Mouse (Mus musculus): ENCODE results near the gene Sdha. TPM values are rescaled to one million over a fixed set of nuclear protein-coding genes. Genes with fewer than 3 reads are reported as not detected.

The Sdha gene
- total RNA-seq, 2 experiments from 2014 or later: 1,489 to 1,582 TPM

DNA sequence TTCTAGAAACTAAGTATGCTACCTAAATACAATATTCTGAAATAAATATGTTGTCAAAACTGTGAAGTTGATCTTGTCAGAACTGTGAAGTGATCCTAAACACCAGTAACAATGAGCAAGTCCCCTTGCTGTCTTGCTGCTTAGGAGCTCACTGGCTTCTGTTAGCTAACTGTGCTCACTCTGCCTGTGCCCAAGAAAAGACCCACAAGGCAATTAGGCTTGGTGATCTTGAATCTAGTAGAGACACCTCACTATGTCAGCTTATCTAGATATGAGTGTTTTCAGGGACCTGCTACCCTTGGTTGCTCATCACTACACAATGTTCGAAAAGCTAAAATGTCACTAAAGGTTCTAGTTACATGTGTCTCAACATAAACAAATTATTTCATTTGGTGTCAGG, 44.3 kb downstream of the Sdha start:
- no peak for DNase-seq (ENCODE audit: low spot score)
- intact Hi-C loops (cut with DNase I): no loop called here

GRCm38 (mm10) chr13:74305380-74305779, 44.7 kb downstream of the Sdha start:
- intact Hi-C loops (cut with DNase I): no loop called here
- no peak for DNase-seq (ENCODE audit: low spot score)

GRCm38 (mm10) chr13:74302050-74303037, 47.7 kb downstream of the Sdha start:
- intact Hi-C loops (cut with DNase I): loop anchor here (2.0 to 5.0 kb wide), 3 partner anchors 95 to 470 kb away; partner anchors contain the start of gene Exoc3
- no peak for DNase-seq (ENCODE audit: low spot score)

GRCm38 (mm10) chr13:74301607-74301984, 48.5 kb downstream of the Sdha start:
- intact Hi-C loops (cut with DNase I): loop anchor here (1.0 to 5.0 kb wide), 4 partner anchors 94 to 469 kb away; partner anchors contain the start of gene Exoc3
- no peak for DNase-seq (ENCODE audit: low spot score)

DNA sequence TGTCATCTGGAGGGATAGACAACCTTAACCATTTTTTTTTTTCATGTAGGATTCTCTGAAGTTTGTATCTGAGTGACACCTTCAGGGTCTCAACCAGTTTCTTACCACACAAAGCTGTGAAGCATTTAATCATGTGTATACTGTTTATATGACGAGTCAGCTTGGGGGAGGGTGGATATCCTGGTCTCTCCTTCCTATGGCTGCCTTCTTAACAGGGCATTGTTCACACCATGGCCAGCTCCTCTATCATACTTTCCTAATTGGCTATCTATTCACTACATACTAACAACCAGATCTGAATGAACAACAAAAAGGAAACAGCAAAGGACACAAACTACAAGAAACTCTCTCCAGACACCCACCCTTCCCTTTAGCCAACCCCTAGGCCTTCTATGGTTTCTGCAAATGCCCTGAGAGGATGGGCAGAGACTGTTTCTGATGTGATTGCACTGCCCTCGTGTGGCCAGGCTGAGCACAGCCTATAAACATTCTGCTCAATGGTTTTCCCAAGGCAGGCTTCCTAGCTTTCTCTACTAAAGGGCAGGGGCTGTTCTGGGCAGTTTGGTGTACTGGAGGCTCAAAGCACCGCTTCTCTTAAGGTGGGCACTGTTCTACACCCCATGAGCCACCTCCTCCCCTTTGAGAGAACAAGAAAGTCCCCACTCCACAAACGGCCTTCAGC, 49.0 kb downstream of the Sdha start:
- intact Hi-C loops (cut with DNase I): loop anchor here (1.0 to 5.0 kb wide), 4 partner anchors 94 to 469 kb away; partner anchors contain the start of gene Exoc3
- peak; percentile 15 for DNase-seq (ENCODE audit: low spot score)

- intact Hi-C loops (cut with DNase I): loop anchor here (10.0 kb wide), 1 partner anchor 572 kb away; no protein-coding TSS in a partner anchor
- no peak for DNase-seq (ENCODE audit: low spot score)
Measured at GRCm38 (mm10) chr13:74296376-74296775, 53.7 kb downstream of the Sdha start.

DNA sequence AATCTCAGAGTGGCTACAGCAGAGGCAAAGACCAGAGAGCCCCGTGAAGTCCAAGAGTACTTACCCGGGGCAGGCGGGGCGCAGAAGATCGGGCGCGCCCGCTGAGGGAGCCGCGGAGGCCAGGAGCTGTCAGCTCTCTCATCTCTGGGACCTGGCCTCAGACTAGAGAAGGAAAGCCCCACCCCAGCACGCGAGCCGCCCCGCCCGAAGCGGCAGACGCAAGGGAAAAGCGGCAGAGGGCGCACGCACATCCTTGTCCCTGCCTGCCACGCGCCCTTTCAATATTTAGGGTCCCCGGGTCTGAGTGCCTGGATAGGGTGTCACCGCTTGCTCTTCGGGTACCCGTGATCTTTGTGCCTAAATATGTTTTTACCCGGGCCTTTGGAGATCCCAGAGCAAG, 57.9 kb downstream of the Sdha start, which contains the start of gene Ahrr:
Gene Ahrr (minus strand): TSS at position 165 of the 400 bp plus-strand sequence.
- intact Hi-C loops (cut with DNase I): loop anchor here (10.0 kb wide), 1 partner anchor 567 kb away; no protein-coding TSS in a partner anchor
- peak; percentile 7 for DNase-seq (ENCODE audit: low spot score)

DNA sequence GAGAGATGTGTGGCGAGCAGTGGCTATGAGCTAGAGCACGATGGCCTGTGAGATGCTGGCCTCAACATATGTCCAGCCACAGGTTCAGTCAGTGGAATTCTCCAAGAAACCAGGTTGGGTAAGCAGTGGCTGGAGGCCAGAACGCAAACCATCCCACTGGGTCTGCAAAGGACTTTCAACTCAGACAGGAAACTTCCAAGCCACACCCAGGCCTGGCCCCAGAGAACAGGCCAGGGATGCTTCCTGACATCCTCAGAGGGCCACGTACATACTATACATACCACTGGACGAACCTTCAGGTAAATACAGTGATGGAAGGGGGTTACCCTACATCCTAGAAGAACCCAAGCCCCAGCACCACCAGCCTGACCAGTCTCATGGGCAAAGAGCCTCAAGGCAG, 60.4 kb downstream of the Sdha start:
- no peak for DNase-seq (ENCODE audit: low spot score)

DNA sequence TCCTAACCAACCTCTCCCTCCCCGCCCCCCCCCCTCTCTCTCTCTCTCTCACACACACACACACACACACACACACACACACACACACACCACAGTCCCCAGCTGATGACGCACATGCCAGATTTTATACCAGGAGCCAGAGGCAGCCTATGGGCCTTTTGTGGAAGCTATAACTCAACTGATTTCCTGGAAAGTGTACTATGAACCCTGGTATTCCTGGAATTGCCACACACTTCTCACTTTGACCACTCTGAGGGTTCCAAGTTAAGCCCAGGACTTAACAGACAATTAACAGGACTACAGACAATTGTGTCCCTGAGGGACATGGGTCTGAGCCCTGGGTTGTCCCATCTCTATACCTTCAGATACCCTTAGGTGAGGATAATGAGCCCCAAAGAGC, 67.8 kb downstream of the Sdha start:
- intact Hi-C loops (cut with DNase I): no loop called here
- DNase-seq (ENCODE audit: low spot score): no peak

More for the DNA sequence above, 60.4 kb downstream of the Sdha start:
- intact Hi-C loops (cut with DNase I): loop anchor here (10.0 kb wide), 1 partner anchor 565 kb away; no protein-coding TSS in a partner anchor

DNA sequence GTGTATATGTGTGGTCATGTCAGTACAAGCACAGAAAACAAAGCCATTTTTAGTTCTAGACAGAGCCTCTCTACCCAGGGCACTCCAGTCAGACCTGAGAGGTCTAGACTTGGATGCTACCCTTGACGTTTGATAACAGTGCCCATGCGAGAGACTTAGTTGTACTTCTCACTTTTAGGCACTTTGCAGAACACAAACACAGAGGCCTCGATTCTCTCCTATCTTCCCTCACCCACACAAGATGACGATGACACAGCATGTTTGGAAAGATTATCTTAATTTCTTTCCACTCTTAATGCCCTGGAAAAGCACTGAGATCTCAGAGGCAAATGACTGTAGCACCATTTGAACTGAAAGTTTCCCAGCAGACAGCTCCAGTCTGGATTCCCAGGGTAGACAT, 74.4 kb downstream of the Sdha start:
- no peak for DNase-seq (ENCODE audit: low spot score)
- intact Hi-C loops (cut with DNase I): no loop called here

Other genes with a start within 250 kb of the Sdha start
- gene Slc9a3, start 228.8 kb downstream of the Sdha start, total RNA-seq (2021): under 1 TPM; 0.34 to 0.70 TPM
- gene Exoc3, start 141.5 kb downstream of the Sdha start, total RNA-seq (2021): 10 to 100 TPM; 50.7 to 50.8 TPM
- under 1 TPM; 0.50 to 0.83 TPM for gene Ahrr, start 57.9 kb downstream of the Sdha start, total RNA-seq (2021)
- gene Pdcd6, start 32.7 kb downstream of the Sdha start, total RNA-seq (2021): 10 to 100 TPM; 40.1 to 40.8 TPM
- gene Ccdc127, start within 50 bp of the Sdha start, total RNA-seq (2021): 10 to 100 TPM; 42.2 to 48.6 TPM
- gene Lrrc14b, start 13.7 kb upstream of the Sdha start, total RNA-seq (2021): 10 to 100 TPM; 73.0 to 78.4 TPM
- gene Zfp72, start 40.6 kb upstream of the Sdha start, total RNA-seq (2021): 1 to 10 TPM; 2.7 to 4.0 TPM
- gene Ftl1-ps1, start 49.4 kb upstream of the Sdha start, total RNA-seq (2021): 100 to 1,000 TPM; 243 to 246 TPM
- gene Zfp825, start 143.7 kb upstream of the Sdha start, total RNA-seq (2021): 1 to 10 TPM; 5.9 to 6.7 TPM

All from heart, postnatal 25 days (tissue).